Mouse (Mus musculus): ENCODE data around the gene Podxl2.

DNA sequence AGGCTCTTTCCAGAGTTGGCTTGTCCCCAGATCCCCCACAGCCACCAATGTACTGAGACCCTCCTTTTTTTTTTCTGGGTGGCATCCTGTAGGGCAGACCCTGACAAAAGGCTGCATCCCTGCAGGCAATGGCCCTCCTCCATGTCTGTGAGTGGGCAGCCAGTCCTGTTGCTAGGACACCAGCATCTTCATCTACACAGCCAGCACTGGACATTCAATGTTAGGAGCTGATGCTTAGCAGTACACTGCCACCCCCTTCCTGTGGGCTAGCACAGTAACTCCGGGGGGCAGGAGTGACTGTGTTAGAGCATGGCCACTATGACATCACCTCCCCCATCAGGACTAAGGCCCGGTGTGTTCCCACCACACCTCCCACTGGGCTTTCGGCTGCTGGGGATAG, 59.8 kb downstream of the Podxl2 start:
- TF ChIP-seq POLR2A (IDR thresholded peaks at IDR 0.05; ENCODE audit: insufficient read depth, low read depth, low read length) (no peak), CTCF (IDR thresholded peaks at IDR 0.05; ENCODE audit: insufficient read depth, low read depth, low read length) (no peak)

Measured in olfactory bulb, adult 2 months (tissue).